ENCODE assay signal across 8 mouse cellular contexts in the genomic region with DNA sequence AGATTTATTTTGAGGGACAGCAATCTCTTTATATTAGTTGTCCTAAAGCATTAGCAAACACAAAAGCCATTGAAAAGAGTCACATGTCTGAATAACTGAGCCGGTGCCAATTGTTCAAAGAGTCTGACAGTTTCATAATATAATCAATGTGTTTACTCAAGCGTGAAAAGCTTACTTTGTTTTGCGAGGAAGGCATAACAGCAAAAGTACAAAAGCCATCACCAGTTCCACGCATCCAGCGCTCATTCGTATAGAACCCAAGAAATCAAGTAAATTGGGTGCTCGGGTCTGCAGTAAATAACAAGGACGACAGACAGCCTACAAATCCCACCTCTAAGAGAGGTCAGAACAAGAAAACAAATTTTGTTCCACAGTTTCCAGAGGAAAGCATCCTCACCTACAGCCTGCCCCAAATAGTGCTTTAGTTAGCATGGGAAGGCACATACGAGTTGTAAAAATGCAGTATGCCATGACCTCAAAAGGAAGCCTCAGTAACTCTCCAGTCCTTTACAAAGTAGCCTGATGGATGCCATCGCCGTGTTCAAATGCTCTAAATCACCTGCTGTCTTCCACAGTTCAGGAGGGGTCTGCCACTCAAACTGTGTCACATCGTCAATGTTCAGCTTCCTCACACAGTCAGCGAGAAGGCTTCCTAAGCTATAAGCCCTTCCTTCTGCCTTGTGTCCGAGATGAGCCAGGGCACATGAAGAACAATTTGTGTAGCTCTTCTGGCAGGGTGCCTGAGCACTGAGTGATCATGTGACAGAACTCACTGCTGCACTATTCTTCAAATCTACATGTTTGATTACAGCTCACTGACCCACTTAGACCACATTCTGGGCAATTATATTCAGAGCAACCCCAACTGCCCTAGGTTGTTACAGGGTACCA. TPM values are rescaled to one million over a fixed set of nuclear protein-coding genes. Genes with fewer than 3 reads are reported as not detected.
A peak's percentile ranks its signal among the peaks of the same experiment; 100 is the strongest.
DNase-seq lines count a peak whose midpoint lies in the region; ATAC-seq lines count a peak whose summit lies in the region.

No protein-coding gene starts in this region.

- intact Hi-C loops in heart, postnatal 25 days (cut with DNase I), result no loop called here

- peak; percentile 28; the same call in 1 of the 2 replicates for ATAC-seq in embryonic facial prominence, embryonic 12.5 days (ENCODE audit: insufficient number of reproducible peaks, insufficient read depth, low FRiP score, low TSS enrichment)
- peak; percentile 81 for ATAC-seq in hindbrain, embryonic 13.5 days (ENCODE audit: low FRiP score)
- peak; percentile 72; the same call in 1 of the 2 replicates for ATAC-seq in neural tube, embryonic 15.5 days (ENCODE audit: low FRiP score)
- no peak for ATAC-seq in activated CD4-positive, CD25-positive, alpha-beta regulatory T cell, adult 4 months
- no peak for ATAC-seq in CD4-positive, CD25-positive, alpha-beta regulatory T cell, adult 4 months

- H3K36me3 ChIP-seq in embryonic facial prominence, embryonic 12.5 days, result no peaks in the 10 kb centered on the region
- H3K36me3 ChIP-seq in hindbrain, embryonic 13.5 days, result no peaks in the 10 kb centered on the region
- H3K36me3 ChIP-seq in neural tube, embryonic 15.5 days, result no peaks in the 10 kb centered on the region

- peaks cover 10% of the 10 kb centered on the region; the same call in 1 of the 2 replicates for H3K4me1 ChIP-seq in embryonic facial prominence, embryonic 12.5 days
- peaks cover 15% of the 10 kb centered on the region for H3K4me1 ChIP-seq in hindbrain, embryonic 13.5 days (replicated peaks)
- H3K4me1 ChIP-seq in neural tube, embryonic 15.5 days, result peaks cover 12% of the 10 kb centered on the region

- H3K9me3 ChIP-seq in embryonic facial prominence, embryonic 12.5 days, result no peaks in the 10 kb centered on the region
- no peaks in the 10 kb centered on the region for H3K9me3 ChIP-seq in hindbrain, embryonic 13.5 days
- no peaks in the 10 kb centered on the region for H3K9me3 ChIP-seq in neural tube, embryonic 15.5 days (replicated peaks)

- H3K4me3 ChIP-seq in embryonic facial prominence, embryonic 12.5 days, result no peak overlapping the region
- no peak overlapping the region for H3K4me3 ChIP-seq in hindbrain, embryonic 13.5 days
- no peak overlapping the region for H3K4me3 ChIP-seq in neural tube, embryonic 15.5 days (replicated peaks)

- no peak overlapping the region for H3K9ac ChIP-seq in embryonic facial prominence, embryonic 12.5 days
- H3K9ac ChIP-seq in hindbrain, embryonic 13.5 days, result no peak overlapping the region
- H3K9ac ChIP-seq in neural tube, embryonic 15.5 days (replicated peaks), result no peak overlapping the region

- H3K4me2 ChIP-seq in embryonic facial prominence, embryonic 12.5 days (replicated peaks), result no peak overlapping the region
- peak overlapping the region; percentile 31 for H3K4me2 ChIP-seq in hindbrain, embryonic 13.5 days
- H3K4me2 ChIP-seq in neural tube, embryonic 15.5 days, result peak overlapping the region; percentile 2

- H3K27me3 ChIP-seq in embryonic facial prominence, embryonic 12.5 days, result no peaks in the 10 kb centered on the region
- peaks cover 5% of the 10 kb centered on the region; the same call in 1 of the 2 replicates for H3K27me3 ChIP-seq in hindbrain, embryonic 13.5 days
- no peaks in the 10 kb centered on the region for H3K27me3 ChIP-seq in neural tube, embryonic 15.5 days (replicated peaks)

- H3K27ac ChIP-seq in embryonic facial prominence, embryonic 12.5 days, result 0 out of 2 replicates have a peak overlapping the region, but pooled peaks have one; percentile 17
- H3K27ac ChIP-seq in hindbrain, embryonic 13.5 days, result peak overlapping the region; percentile 4; the same call in 1 of the 2 replicates
- peak overlapping the region; percentile 2; the same call in 1 of the 2 replicates for H3K27ac ChIP-seq in neural tube, embryonic 15.5 days (replicated peaks)

- DNase-seq in heart, adult 18-20 months, result peak; percentile 35 to 47
- DNase-seq in heart, postnatal 25 days (ENCODE audit: low spot score), result no peak
- DNase-seq in adrenal gland, adult 8-10 months, result peak; percentile 19

- 67% methylated on average over 14 of the region's 14 CpGs for WGBS in embryonic facial prominence, embryonic 12.5 days
- WGBS in hindbrain, embryonic 13.5 days, result 12% methylated on average over 14 of the region's 14 CpGs
- 17% methylated on average over 14 of the region's 14 CpGs for WGBS in neural tube, embryonic 15.5 days

RNA-seq across cellular contexts. Expression of a gene that starts 41.9 kb away (rescaled TPM):
- 10 to 100 TPM; 14.3 to 16.9 TPM for total RNA-seq in heart, adult 18-20 months (2021)
- total RNA-seq in heart, postnatal 25 days (2021), result 10 to 100 TPM; 17.2 to 18.4 TPM
- total RNA-seq in adrenal gland, adult 8-10 months (2022), result 10 to 100 TPM in 3 of 4 experiments, 1 to 10 TPM in 1; 9.1 to 20.4 (median 14.8) TPM
- polyA plus RNA-seq in embryonic facial prominence, embryonic 12.5 days (2016; fragmentation: Nextera tagmentation; extraction: Ambion mirVana), result 15.2 and 16.0 TPM in 2 replicates
- 4.9 and 5.6 TPM in 2 replicates for polyA plus RNA-seq in hindbrain, embryonic 13.5 days (2015; fragmentation: Nextera tagmentation; extraction: Ambion mirVana)
- polyA plus RNA-seq in neural tube, embryonic 15.5 days (2015; fragmentation: Nextera tagmentation; extraction: Ambion mirVana), result 4.8 and 8.6 TPM in 2 replicates
- 1 to 10 TPM; 2.2 to 3.6 TPM for polyA plus RNA-seq in activated CD4-positive, CD25-positive, alpha-beta regulatory T cell, adult 4 months (2017; shearing (Covaris generic))
- 1 to 10 TPM; 3.2 to 4.3 TPM for polyA plus RNA-seq in CD4-positive, CD25-positive, alpha-beta regulatory T cell, adult 4 months (2017; shearing (Covaris generic))

Comparison
In these comparisons a context has a peak if more than half of its experiments do, and no peak if none do; other contexts are left out.
1. ATAC-seq: peak in embryonic facial prominence, embryonic 12.5 days (single experiment), hindbrain, embryonic 13.5 days (single experiment) and neural tube, embryonic 15.5 days (single experiment); none in activated CD4-positive, CD25-positive, alpha-beta regulatory T cell, adult 4 months (single experiment) and CD4-positive, CD25-positive, alpha-beta regulatory T cell, adult 4 months (single experiment).
2. Peak in every context shown above with its lines, with median percentiles within 50 percentile points of each other: H3K27ac ChIP-seq.